Mouse (Mus musculus): ENCODE measurements around the gene Olfr329-ps.
"Not testable (repeated sequence)": the region's sequence is repeated elsewhere in the genome, so short reads cannot be mapped to it uniquely, and the experiment has no call there.

Gene Olfr329-ps

GRCm38 (mm10) chr11:58546322-58546721 lies at the start of gene Olfr329-ps:
Gene Olfr329-ps, minus strand, starts transcription at chr11:58546422.
- no peak for DNase-seq

DNA sequence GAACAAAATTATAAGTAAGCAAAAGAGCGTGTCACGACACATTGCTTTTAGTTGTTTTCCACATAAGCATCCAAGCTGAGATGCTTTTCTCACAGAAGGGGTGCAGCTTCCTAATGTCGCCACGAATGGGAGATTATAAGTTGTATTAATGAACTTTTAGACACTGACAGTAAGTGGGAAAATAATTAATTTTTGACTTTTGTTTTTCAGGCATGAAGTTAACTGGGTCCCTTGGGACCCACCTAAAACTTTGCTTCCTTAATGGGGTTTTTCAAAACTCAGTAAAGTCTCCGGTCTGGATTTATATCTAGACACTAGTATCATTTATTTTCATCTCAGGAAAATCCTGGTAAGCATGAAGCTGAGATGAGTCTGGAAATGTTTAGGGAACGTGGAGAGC lies 48.6 kb upstream of the Olfr329-ps start, which contains the start of gene Olfr324:
TSS of gene Olfr324 (plus strand) at position 301 of the 400 bp plus-strand sequence.
- no peak for DNase-seq

DNA sequence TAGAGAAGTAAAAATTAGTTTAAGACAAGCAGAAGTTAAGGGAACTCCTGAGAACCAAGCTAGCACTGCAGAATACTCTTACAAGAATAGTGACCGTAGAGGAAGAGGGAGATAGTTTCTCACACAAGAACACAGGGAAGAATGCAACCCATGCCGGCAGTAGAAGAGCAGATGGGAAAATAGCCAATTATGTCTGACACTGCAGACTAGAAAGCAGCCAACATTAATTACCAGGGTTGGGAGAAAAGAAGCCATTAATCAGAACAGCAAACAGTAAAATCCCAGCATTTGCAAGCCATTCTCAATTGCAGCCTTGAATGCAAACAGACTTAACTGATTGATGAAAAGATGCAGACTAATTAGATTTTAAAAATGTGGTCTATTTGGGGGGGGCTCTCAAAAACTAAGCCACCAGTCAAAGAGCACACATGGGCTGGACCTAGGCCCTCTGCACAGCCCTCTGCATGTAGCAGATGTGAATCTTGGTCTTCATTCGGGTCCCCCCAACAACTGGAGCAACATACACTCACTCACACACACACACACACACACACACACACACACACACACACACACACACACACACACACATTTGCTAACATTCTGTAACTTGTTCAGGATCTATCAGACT lies 42.5 kb upstream of the Olfr329-ps start:
- no peak for DNase-seq

GRCm38 (mm10) chr11:58587898-58588348 lies 41.7 kb upstream of the Olfr329-ps start:
- peak; percentile 9 for DNase-seq

GRCm38 (mm10) chr11:58578636-58579035 lies 32.4 kb upstream of the Olfr329-ps start:
- no peak for DNase-seq

- no peak for DNase-seq
These were observed 31.2 kb upstream of the Olfr329-ps start, which contains the start of gene Olfr325 for GRCm38 (mm10) chr11:58577430-58577829. Gene Olfr325, plus strand, starts transcription at chr11:58577730.

- DNase-seq: no peak
These were observed 24.2 kb upstream of the Olfr329-ps start, which contains the start of gene Olfr224 for GRCm38 (mm10) chr11:58570405-58570804. Gene Olfr224, minus strand, starts transcription at chr11:58570553.

DNA sequence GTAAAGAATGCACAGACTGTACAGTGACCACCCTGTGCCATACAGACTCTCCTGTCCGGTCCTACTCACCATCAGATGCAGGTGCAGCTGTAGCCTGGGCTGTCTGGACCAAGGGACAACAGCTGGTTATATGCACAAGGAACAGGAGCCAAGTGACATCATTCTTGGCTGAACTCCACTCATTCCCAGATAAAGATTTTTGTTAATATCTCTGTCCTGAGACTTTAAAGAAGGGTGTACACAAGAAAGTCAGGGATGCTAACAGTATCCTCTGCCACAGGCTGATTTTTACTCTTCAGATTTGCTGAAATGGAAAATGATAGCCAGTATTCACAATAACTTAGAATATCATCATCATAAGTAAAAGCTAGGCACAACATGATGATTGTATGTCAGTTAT lies 9.3 kb upstream of the Olfr329-ps start, which contains the start of gene Olfr328:
TSS of gene Olfr328 (minus strand) at position 101 of the 400 bp plus-strand sequence.
- no peak for DNase-seq

- not testable (repeated sequence) for DNase-seq
These were observed 11.5 kb downstream of the Olfr329-ps start, which contains the start of gene Olfr330 for GRCm38 (mm10) chr11:58534736-58535135. Gene Olfr330, minus strand, starts transcription at chr11:58534836.

DNA sequence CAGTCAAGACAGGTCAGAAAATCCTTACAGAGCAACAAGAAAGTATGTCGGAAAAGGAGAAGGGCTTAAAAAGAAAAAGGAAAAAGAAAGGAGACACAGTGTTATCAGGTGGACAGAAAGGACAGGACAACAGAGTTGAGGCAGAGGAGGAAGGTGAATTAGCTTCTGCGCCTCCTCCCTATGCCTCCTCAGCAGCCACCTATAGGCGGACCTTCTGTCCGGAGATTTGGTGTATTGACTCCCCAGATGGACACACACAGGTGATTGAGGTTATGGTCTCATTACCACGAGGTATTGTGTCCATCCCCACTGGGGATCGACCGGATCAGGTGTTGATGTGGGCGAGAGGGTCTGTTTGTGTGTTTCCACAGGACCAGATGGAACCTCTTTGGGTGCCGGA lies 26.5 kb downstream of the Olfr329-ps start:
- peak; percentile 3 for DNase-seq

DNA sequence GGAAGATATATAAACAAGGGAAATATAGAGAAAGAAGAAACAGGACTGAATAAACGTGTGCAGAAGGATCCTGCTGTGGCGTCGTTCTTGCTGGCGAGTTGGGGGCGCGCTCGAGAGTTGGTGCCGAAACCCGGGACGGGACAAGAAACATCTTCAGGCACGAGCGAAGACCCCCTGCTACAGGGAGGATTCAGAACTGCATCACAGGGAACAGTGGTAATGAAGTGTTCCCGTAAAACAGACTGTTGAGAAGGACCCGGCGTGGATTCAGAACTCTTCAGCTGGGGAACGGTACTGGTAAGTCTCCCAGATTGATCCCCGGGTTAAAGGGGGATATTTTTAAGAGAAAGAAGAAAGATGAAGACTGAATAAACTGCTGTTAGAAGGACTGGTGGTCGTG lies 27.3 kb downstream of the Olfr329-ps start:
- DNase-seq: peak; percentile 48

DNA sequence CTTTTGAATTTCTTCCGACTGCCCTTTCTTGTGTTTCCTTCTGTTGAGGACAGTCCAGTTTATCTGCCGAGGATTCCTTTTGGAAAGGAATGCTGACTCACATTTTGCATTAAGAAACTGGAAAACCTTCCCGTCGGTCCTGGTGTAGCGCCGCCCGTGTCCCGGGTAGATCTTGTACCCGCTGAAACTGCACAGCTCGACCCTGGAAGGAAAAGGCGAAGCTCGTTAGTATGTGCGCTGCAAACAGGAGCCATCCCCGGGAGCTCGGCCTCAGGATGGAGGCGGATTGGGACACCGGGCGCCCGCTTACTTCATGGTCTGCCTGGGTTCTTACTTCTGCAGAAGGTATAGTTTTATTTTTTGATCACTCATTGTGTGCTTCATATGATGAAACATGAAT lies 37.2 kb downstream of the Olfr329-ps start:
- DNase-seq: not testable (repeated sequence)

- DNase-seq: not testable (repeated sequence)
These were observed 43.8 kb downstream of the Olfr329-ps start, which contains the start of gene Olfr331 for GRCm38 (mm10) chr11:58502472-58502871. Gene Olfr331, minus strand, starts transcription at chr11:58502572.

GRCm38 (mm10) chr11:58499290-58499689 lies 46.9 kb downstream of the Olfr329-ps start:
- no peak for DNase-seq

DNA sequence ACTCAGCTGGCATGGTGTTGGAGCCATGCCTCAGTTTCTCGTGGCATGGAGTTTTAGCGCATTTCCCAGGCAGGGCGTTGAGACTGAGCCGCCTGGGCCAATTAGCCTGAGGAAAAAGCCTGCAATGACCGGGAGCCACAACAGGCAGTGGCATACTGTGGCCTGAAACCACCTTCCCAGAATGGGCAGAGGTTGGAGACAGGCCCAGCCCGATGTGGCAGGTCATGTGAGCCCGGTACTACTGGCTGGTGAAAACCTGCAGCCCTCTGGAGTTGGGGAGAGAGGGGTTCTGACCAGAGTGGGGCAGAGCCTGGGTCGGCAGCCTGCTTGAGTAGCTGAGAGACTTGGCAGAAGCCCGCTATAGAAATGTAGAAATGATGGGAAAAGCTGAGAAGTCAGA lies 47.5 kb downstream of the Olfr329-ps start:
- no peak for DNase-seq

DNA sequence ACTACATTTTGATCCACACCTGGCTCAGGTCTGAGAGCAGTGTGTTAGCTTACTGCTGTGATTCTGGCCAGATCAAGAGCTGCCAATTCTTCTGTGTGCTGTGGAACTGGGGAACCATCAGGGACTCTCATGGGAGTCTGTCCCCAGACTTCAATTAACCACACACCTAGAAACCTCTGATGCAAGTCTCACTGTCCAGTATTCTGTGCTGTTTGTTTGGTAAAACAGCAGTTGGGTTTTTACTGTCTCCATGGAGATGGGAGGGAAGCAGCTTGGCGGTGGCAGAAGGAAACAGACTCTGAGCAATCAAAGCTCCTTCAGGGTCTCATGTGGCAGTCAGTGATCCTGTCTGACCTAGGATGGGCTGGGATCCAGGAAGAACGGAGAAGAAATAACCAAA lies 53.8 kb downstream of the Olfr329-ps start, which contains the start of gene Olfr332:
TSS of gene Olfr332 (minus strand) at position 101 of the 400 bp plus-strand sequence.
- DNase-seq: no peak
